Mouse (Mus musculus) thymus, postnatal 10 days (tissue): ENCODE measurements around the gene Olfr855.

Experiments
- DNase-seq, 2 experiments: peaks; one replicate each; pipeline ENCODE4 v3.0.0; 2021; ENCODE audit warnings: low spot score in 2 of 2

Olfr855 gene

GRCm38 (mm10) chr9:19582317-19582716, at the start of gene Olfr855:
Gene Olfr855, plus strand, starts transcription at chr9:19582617.
- no peak for DNase-seq

- DNase-seq = no peak
Measured at GRCm38 (mm10) chr9:19540976-19541375, 41.4 kb upstream of the Olfr855 start, which contains the start of gene Olfr853. Gene Olfr853, minus strand, starts transcription at chr9:19541076.

GRCm38 (mm10) chr9:19567282-19567681, 15.1 kb upstream of the Olfr855 start, which contains the start of gene Olfr854:
Gene Olfr854, minus strand, starts transcription at chr9:19567382.
- no peak for DNase-seq

- no peak for DNase-seq
Measured at GRCm38 (mm10) chr9:19621297-19621696, 38.9 kb downstream of the Olfr855 start.

- DNase-seq = peak; percentile 79 to 85
Measured at GRCm38 (mm10) chr9:19621843-19622822, 39.7 kb downstream of the Olfr855 start, which contains the start of gene Zfp317. Gene Zfp317, plus strand, starts transcription at chr9:19622102.

GRCm38 (mm10) chr9:19629574-19629973, 47.2 kb downstream of the Olfr855 start:
- DNase-seq = no peak
